Mouse (Mus musculus): ENCODE results near the gene Ptpn12. TPM values are rescaled to one million over a fixed set of nuclear protein-coding genes. Genes with fewer than 3 reads are reported as not detected.

Gene Ptpn12
- total RNA-seq, 2 experiments from 2014 or later = 38.5 to 42.9 TPM

- intact Hi-C loops (cut with DNase I) = no loop called here
These were observed 22.2 kb downstream of the Ptpn12 start for GRCm38 (mm10) chr5:21033382-21034056.

DNA sequence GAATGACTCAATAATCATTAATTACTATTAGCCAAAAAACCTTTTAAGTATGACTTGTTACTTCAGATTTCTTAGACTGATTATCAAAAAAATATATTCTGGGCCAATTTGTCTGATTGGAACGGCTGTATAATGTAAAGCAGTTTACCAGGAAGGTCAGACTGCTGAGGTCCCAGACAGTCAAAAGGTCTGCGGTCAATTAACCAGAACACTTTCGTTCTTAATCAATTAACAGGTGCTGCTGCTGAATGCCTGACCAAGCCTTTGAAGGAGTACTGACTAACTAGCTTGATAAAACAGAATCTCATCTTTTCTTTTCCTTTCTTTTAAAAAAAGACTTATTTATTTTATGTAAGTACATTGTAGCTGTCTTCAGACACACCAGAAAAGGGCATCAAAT is 23.1 kb downstream of the Ptpn12 start:
- intact Hi-C loops (cut with DNase I) = no loop called here
- DNase-seq = no peak

More at GRCm38 (mm10) chr5:21033382-21034056, 22.2 kb downstream of the Ptpn12 start:
- no peak for DNase-seq

DNA sequence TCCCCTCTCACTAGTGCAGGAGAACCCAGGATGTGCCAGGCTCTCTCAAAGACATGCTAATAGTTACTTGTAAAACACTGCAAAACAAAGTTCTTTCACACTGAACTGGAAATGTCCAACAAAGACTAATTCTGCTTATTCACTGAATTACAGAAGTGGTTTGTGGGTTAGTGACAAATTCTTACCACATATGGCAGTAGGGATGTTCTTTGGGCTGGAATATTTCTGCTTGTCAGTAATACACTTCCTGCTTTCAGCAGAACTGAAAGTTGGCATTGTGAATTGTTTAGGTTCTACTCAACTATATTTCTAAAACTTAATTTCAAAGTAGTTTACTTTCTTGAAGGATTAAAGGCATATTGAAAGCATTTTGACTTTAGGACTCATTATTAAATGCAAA is 25.5 kb downstream of the Ptpn12 start:
- intact Hi-C loops (cut with DNase I) = no loop called here
- DNase-seq = no peak

DNA sequence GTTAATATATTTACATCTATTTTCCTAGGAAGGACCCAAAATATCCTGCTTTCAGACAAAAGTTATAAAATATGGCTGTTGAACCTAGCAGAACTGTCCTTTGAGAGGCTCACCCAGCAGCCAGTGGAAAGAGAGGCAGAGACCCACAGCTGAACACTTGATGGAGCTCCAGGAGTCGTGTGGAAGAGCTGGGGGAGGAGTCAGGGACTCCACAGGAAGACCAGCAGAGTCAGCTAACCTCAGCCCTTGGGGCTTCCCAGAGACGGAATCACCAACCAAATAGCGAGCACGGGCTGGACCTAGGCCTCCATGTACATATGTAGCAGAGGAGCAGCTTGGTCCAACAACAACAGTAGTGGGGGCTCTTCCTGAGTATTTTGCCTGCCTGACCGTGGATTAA is 38.6 kb downstream of the Ptpn12 start:
- intact Hi-C loops (cut with DNase I) = loop anchor here (5.0 kb wide), 1 partner anchor 35 kb away; no protein-coding TSS in a partner anchor
- DNase-seq = peak; percentile 18 to 22

- intact Hi-C loops (cut with DNase I) = loop anchor here (5.0 kb wide), 1 partner anchor 131 kb away; no protein-coding TSS in a partner anchor
- no peak for DNase-seq
These were observed 44.8 kb downstream of the Ptpn12 start for GRCm38 (mm10) chr5:21010908-21011307.

DNA sequence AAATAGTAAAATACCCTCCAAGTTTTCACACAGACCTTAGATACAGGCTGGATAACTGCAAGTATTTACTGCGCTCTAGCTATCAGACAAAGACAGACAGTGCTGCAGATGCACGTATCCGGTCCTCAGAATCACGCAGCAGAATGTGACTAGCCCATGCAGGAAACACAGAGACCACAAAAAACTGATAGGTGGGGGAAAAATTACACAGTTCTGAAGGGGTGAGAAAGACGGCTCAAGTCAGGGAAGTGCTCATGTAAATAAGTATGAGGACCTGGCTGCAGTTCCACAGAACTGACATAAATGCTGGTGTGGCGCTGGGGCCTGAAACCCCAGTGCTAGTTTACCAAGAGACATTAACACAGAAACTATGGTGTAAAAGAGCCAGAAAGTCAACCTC is 53.0 kb downstream of the Ptpn12 start:
- DNase-seq = no peak
- intact Hi-C loops (cut with DNase I) = loop anchor here (10.0 kb wide), 1 partner anchor 252 kb away; no protein-coding TSS in a partner anchor

DNA sequence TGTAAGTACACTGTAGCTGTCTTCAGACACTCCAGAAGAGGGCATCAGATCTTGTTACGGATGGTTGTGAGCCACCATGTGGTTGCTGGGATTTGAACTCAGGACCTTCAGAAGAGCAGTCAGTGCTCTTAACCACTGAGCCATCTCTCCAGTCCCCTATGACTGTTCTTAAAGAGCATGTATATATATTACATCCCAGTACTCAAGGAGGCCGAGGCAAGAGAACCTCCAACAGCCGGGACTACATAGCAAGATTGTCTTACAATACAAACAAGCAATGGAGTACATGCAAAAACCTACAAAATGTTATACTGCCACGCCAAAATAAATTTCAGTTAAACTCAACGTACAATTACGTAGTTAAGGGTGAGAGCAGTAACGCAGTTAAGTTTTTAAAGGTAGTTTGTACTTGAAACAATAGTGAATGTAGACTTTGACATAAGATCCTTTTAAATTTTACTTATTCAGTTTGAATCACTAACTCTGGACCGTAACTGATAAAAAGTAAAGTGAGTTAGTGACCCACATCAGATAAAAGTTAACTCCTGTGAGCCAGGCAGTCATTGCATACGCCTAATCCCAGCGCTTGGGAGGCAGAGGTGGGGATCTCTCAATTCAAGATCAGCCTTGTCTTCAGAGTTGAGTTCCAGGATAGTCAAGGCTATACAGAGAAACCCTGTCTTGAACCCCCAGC is 53.9 kb downstream of the Ptpn12 start:
- no peak for DNase-seq
- intact Hi-C loops (cut with DNase I) = loop anchor here (10.0 kb wide), 1 partner anchor 253 kb away; no protein-coding TSS in a partner anchor

DNA sequence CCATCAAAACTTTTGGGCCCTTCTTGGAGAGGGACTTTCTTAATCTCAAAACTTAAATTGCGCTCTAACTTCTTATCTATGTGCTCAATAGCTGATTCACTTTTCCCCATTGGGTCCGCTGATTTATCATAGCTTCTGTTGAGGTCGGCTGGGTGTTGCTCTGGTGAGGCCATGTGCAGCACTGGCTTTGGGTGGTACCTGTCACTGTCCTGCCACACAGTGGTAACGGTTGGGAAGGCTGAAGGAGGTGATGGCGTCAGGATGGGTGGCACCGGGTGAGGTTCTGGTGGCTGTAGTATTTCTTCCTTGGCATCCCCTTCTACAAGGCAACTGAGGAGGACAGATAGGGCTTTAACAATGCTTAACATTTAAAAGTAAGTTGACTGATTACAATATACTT is 57.3 kb downstream of the Ptpn12 start:
- intact Hi-C loops (cut with DNase I) = no loop called here
- DNase-seq = no peak

GRCm38 (mm10) chr5:20997555-20997954 is 58.2 kb downstream of the Ptpn12 start:
- DNase-seq = no peak
- intact Hi-C loops (cut with DNase I) = no loop called here

DNA sequence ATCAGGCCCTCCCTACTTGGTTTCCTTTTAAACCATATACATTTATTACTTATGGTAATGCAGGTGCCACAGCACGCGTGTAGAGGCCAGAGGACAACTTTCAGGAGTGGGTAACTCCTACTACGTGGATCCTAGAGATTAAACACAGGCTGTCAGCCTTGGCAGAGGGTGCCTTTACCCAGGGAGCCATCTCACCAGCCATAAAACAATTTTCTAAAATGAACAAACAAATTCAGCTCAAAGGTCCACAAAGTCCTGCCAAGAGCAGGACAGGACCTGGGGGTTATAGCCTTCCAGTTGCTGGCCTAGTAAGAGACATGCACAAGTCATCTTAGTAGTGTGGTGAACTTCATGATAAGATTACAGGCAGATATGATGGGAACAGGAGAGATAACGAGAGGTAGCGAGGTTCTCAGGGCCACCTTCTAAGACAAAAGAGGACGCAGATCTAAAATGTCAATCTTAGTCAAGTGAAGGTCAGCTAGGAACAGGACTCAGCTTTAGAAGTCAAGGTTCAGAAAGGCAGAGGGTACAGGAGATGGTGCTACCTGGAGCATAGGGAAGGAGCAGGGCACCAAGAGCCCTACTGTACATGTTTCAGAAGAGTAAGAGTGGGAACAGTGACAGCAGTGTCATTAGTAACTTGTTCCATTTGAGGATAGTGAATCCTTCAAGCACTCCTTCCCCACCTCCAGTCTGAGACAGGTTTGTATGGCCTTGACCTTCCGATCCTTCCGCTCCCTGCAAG is 65.5 kb downstream of the Ptpn12 start:
- intact Hi-C loops (cut with DNase I) = no loop called here
- DNase-seq = no peak

GRCm38 (mm10) chr5:20986271-20986670 is 69.4 kb downstream of the Ptpn12 start:
- intact Hi-C loops (cut with DNase I) = no loop called here
- no peak for DNase-seq

DNA sequence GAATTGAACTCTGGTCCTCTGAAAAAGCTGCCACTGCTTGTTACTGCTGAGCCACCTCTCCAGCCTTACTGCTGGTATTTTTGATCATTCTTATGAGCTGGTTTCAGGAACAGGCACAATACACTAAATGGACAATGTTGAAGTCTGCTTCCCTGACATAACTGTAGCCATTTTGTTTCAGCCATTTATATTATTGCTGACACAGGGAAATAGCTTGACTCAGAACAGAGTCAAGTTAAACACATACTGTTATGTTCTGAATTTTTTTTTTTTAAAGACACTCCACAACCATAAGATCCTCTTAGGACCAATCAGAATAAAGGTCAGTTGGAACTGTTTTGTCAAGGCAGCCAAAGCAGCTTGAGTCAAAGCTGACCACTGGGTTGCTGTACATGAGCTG is 72.2 kb downstream of the Ptpn12 start:
- intact Hi-C loops (cut with DNase I) = loop anchor here (5.0 kb wide), 1 partner anchor 71 kb away; no protein-coding TSS in a partner anchor
- DNase-seq = no peak

DNA sequence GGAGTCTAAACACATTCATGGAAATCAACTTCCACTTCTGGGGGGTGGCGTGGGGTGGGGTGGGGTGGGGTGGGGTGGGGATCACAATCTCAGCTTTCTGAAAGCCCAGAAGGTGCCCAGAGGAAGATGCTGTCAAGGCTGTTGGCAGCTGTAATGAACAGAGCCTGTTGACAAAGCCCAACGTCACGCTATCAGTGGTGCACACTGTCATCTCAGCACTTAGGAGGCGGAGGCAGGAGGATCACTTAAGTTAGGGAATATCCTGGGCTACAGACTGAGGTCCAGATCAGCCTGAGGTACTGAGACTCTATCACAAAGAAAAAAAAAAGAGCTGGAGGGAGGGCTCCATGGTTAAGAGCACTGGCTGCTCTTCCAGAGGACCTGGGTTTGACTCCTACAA is 81.0 kb downstream of the Ptpn12 start:
- DNase-seq = no peak
- intact Hi-C loops (cut with DNase I) = no loop called here

GRCm38 (mm10) chr5:20973999-20974398 is 81.7 kb downstream of the Ptpn12 start:
- intact Hi-C loops (cut with DNase I) = no loop called here
- DNase-seq = no peak

- intact Hi-C loops (cut with DNase I) = no loop called here
- no peak for DNase-seq
These were observed 82.6 kb downstream of the Ptpn12 start for GRCm38 (mm10) chr5:20973069-20973468.

DNA sequence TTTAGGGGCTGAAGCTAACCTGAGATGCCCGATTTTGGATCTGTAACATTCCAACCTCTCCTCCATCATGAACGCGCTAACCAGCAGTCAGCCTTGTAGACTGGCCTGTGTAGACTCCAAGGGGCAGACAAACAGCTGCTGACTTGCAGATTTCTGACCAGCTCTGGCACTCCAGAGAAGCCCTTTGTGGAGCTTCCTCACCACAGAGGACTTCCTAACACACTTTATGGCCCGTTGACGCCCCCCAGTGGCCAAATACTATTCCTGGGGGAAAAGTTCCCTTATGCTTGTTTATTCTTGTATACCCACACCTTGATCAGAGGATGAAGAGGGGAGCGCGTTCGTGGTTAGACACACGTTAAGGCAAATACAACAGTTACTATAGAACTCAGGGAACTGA is 86.7 kb downstream of the Ptpn12 start:
- intact Hi-C loops (cut with DNase I) = loop anchor here (5.0 kb wide), 1 partner anchor 57 kb away; no protein-coding TSS in a partner anchor
- DNase-seq = peak; percentile 43 to 51

- intact Hi-C loops (cut with DNase I) = loop anchor here (5.0 kb wide), 1 partner anchor 56 kb away; no protein-coding TSS in a partner anchor
- DNase-seq = no peak
These were observed 87.2 kb downstream of the Ptpn12 start for GRCm38 (mm10) chr5:20968493-20968892.

DNA sequence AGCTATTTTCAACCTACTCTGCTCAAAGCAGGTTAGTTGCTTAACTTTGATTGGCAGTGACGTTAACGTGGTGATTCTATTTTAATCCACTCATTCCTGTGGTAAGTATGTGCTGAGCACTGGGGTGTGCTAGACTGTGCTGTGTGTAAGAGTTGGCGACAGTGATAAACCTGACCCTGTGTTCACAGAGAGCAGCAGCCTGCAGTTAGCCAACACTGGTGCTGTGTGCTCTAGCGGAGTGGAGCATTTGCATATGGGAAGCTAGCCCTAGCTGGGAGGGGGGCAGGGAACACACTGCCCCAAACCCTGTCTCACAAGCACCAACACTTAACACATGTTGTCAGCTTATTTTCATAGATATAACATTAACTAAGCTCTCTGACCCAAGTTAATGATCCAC is 87.8 kb downstream of the Ptpn12 start:
- intact Hi-C loops (cut with DNase I) = loop anchor here (5.0 kb wide), 1 partner anchor 56 kb away; no protein-coding TSS in a partner anchor
- DNase-seq = no peak

- DNase-seq = no peak
- intact Hi-C loops (cut with DNase I) = no loop called here
These were observed 91.3 kb downstream of the Ptpn12 start for GRCm38 (mm10) chr5:20964446-20964845.

DNA sequence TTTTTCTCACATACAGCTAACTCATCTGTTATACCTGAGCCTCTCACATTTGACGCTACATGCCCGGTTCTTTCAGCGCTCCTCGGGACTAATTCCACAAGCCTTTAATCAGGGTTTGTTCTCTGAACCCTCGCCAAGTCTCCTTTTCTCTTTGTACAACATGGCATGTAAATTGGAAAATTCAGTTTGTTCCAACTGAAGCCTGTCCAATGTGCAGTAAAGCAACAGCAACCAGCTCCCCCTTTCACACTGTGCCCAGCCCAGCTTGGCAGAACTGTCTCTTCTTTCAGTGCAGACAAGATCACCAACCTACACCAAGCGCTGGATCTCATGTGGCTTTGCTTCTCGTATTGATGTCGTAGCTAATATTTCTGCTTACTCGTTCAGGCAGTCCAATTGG is 92.4 kb downstream of the Ptpn12 start:
- intact Hi-C loops (cut with DNase I) = no loop called here
- DNase-seq = no peak

GRCm38 (mm10) chr5:20960927-20961326 is 94.8 kb downstream of the Ptpn12 start:
- intact Hi-C loops (cut with DNase I) = no loop called here
- DNase-seq = no peak

All from heart, postnatal 14 days (tissue).